Mouse (Mus musculus): ENCODE results near the gene Zdhhc22.

Gene Zdhhc22

GRCm38 (mm10) chr12:86995931-86996330 lies 5.7 kb upstream of the Zdhhc22 start:
- DNase-seq (ENCODE audit: low spot score in 2 of 2) = no peak

GRCm38 (mm10) chr12:86994776-86995175 lies 4.5 kb upstream of the Zdhhc22 start:
- no peak for DNase-seq (ENCODE audit: low spot score in 2 of 2)

- DNase-seq (ENCODE audit: low spot score in 2 of 2) = no peak
Measured at GRCm38 (mm10) chr12:86994166-86994565, 3.9 kb upstream of the Zdhhc22 start.

- DNase-seq (ENCODE audit: low spot score in 2 of 2) = no peak
Measured at GRCm38 (mm10) chr12:86990755-86991110, 503 bp upstream of the Zdhhc22 start.

- no peak for DNase-seq (ENCODE audit: low spot score in 2 of 2)
Measured at GRCm38 (mm10) chr12:86989378-86989777, 852 bp downstream of the Zdhhc22 start.

- DNase-seq (ENCODE audit: low spot score in 2 of 2) = no peak
Measured at GRCm38 (mm10) chr12:86988227-86988626, 2.0 kb downstream of the Zdhhc22 start.

GRCm38 (mm10) chr12:86986562-86986961 lies 3.7 kb downstream of the Zdhhc22 start:
- no peak for DNase-seq (ENCODE audit: low spot score in 2 of 2)

GRCm38 (mm10) chr12:86984194-86984555 lies 6.1 kb downstream of the Zdhhc22 start:
- no peak for DNase-seq (ENCODE audit: low spot score in 2 of 2)

GRCm38 (mm10) chr12:86983470-86984193 lies 6.6 kb downstream of the Zdhhc22 start:
- peak; percentile 36 to 46 for DNase-seq (ENCODE audit: low spot score in 2 of 2)

- DNase-seq (ENCODE audit: low spot score in 2 of 2) = no peak
Measured at GRCm38 (mm10) chr12:86981180-86981579, 9.1 kb downstream of the Zdhhc22 start.

GRCm38 (mm10) chr12:86977833-86978232 lies 12.4 kb downstream of the Zdhhc22 start:
- DNase-seq (ENCODE audit: low spot score in 2 of 2) = peak; percentile 80 to 84

- no peak for DNase-seq (ENCODE audit: low spot score in 2 of 2)
Measured at GRCm38 (mm10) chr12:86976511-86977168, 13.6 kb downstream of the Zdhhc22 start.

- DNase-seq (ENCODE audit: low spot score in 2 of 2) = no peak
Measured at GRCm38 (mm10) chr12:86975761-86976160, 14.5 kb downstream of the Zdhhc22 start.

- DNase-seq (ENCODE audit: low spot score in 2 of 2) = peak; percentile 44 to 55
Measured at GRCm38 (mm10) chr12:86974387-86975288, 15.6 kb downstream of the Zdhhc22 start.

GRCm38 (mm10) chr12:86973706-86974105 lies 16.5 kb downstream of the Zdhhc22 start:
- DNase-seq (ENCODE audit: low spot score in 2 of 2) = peak; percentile 69 to 84

GRCm38 (mm10) chr12:86973216-86973615 lies 17.0 kb downstream of the Zdhhc22 start:
- peak in 1 of 2 experiments; percentile 67 for DNase-seq (ENCODE audit: low spot score in 2 of 2)

GRCm38 (mm10) chr12:86971089-86971488 lies 19.1 kb downstream of the Zdhhc22 start:
- DNase-seq (ENCODE audit: low spot score in 2 of 2) = no peak

- DNase-seq (ENCODE audit: low spot score in 2 of 2) = no peak
Measured at GRCm38 (mm10) chr12:86969220-86969601, 21.0 kb downstream of the Zdhhc22 start.

- peak; percentile 72 to 89 for DNase-seq (ENCODE audit: low spot score in 2 of 2)
Measured at GRCm38 (mm10) chr12:86968468-86969219, 21.6 kb downstream of the Zdhhc22 start.

GRCm38 (mm10) chr12:86965237-86965799 lies 24.9 kb downstream of the Zdhhc22 start:
- no peak for DNase-seq (ENCODE audit: low spot score in 2 of 2)

Measured in right cerebral cortex, postnatal 36 days (tissue).